In the genomic region with DNA sequence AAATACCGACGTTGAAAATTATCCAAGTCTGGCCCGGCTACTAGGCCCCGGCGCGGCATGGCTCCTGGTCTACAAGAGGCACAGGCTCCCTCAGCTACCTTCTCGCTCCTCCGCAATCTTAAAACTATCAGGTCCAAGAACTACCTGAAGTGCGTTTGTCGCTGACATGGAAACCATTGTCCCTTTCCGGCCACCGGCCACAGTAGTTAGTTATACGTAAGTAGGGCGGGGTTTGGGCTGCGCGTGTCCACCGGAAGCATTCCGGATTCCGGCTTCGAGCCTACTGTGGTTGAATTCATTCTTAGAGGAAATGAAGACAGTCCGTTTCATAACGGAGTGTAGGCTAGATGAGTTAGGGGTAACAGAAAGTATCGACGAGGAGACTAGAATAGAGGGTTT, we compare ENCODE assay signal across 8 mouse cellular contexts. TPM values are rescaled to one million over a fixed set of nuclear protein-coding genes. Genes with fewer than 3 reads are reported as not detected.
DNase-seq lines count a peak whose midpoint lies in the region; ATAC-seq and TF ChIP-seq lines count a peak whose summit lies in the region.
"Not testable (repeated sequence)": the region's sequence is repeated elsewhere in the genome, so short reads cannot be mapped to it uniquely, and the experiment has no call there.

TSS of gene Naa38 (plus strand) at position 253 of the 399 bp plus-strand sequence.
TSS of gene Cyb5d1 (minus strand) at position 397 of the 399 bp plus-strand sequence.

- H3K4me2 ChIP-seq in forebrain, embryonic 15.5 days (replicated peaks) = peak within 1 kb of the TSS; percentile 65
- peak within 1 kb of the TSS; percentile 88 for H3K4me2 ChIP-seq in neural tube, embryonic 14.5 days (ENCODE audit: low read depth, low read length)

- not testable (repeated sequence) for TF ChIP-seq CTCF in testis, adult 2 months (IDR thresholded peaks at IDR 0.05; ENCODE audit: control insufficient read depth, insufficient read depth, insufficient replicate concordance, low read depth, low read length)

- peak; percentile 29; the same call in 1 of the 2 replicates for TF ChIP-seq POLR2A in testis, adult 2 months (IDR thresholded peaks at IDR 0.05; ENCODE audit: control insufficient read depth, low read depth, low read length)

- peaks cover 30% of the 10 kb centered on the region for H3K4me1 ChIP-seq in forebrain, embryonic 15.5 days
- peaks cover 11% of the 10 kb centered on the region; the same call in 1 of the 2 replicates for H3K4me1 ChIP-seq in neural tube, embryonic 14.5 days (ENCODE audit: control insufficient read depth, insufficient read depth, low read length)
- peaks cover 26% of the 10 kb centered on the region for H3K4me1 ChIP-seq in testis, adult 2 months (ENCODE audit: control insufficient read depth, insufficient read depth, low read length)

- peak within 1 kb of the TSS; percentile 76 for H3K4me3 ChIP-seq in forebrain, embryonic 15.5 days
- peak within 1 kb of the TSS; percentile 64 for H3K4me3 ChIP-seq in neural tube, embryonic 14.5 days (ENCODE audit: low read depth, low read length)
- peak within 1 kb of the TSS; percentile 91 for H3K4me3 ChIP-seq in testis, adult 2 months (ENCODE audit: control insufficient read depth, low read depth, low read length)

- peak within 1 kb of the TSS; percentile 98 for H3K27ac ChIP-seq in forebrain, embryonic 15.5 days (replicated peaks)
- peak within 1 kb of the TSS; percentile 99 for H3K27ac ChIP-seq in neural tube, embryonic 14.5 days (ENCODE audit: low read depth, low read length)
- H3K27ac ChIP-seq in testis, adult 2 months (ENCODE audit: control insufficient read depth, insufficient read depth, low read depth, low read length) = peak within 1 kb of the TSS; percentile 96

- not testable (repeated sequence) for H3K27me3 ChIP-seq in forebrain, embryonic 15.5 days; neural tube, embryonic 14.5 days (ENCODE audit: control insufficient read depth, insufficient read depth, low read length); testis, adult 2 months (ENCODE audit: control insufficient read depth, insufficient read depth, low read length)

- peak; percentile 37; the same call in 1 of the 2 replicates for ATAC-seq in cerebellum, adult (ENCODE audit: insufficient number of reproducible peaks, low FRiP score, low TSS enrichment)
- ATAC-seq in forebrain, embryonic 15.5 days (replicated peaks) = peak; percentile 74
- peak; percentile 81 for ATAC-seq in neural tube, embryonic 14.5 days (ENCODE audit: low read depth)

- H3K9me3 ChIP-seq in forebrain, embryonic 15.5 days; neural tube, embryonic 14.5 days (ENCODE audit: control insufficient read depth, low read length): not testable (repeated sequence)

- under 1% methylated on average over 24 of the region's 24 CpGs for WGBS in forebrain, embryonic 15.5 days
- WGBS in neural tube, embryonic 14.5 days = under 1% methylated on average over 20 of the region's 24 CpGs

- peak; percentile 82 to 84 for DNase-seq in CD8-positive naive resting alpha-beta T cell, adult 2 months (ENCODE audit: low read depth in 2 of 2, low spot score in 2 of 2)
- peak; percentile 85 to 88 for DNase-seq in heart, postnatal 14 days
- DNase-seq in layer of hippocampus, adult 18-20 months (ENCODE audit: low spot score in 2 of 2) = peak; percentile 91 to 97
- peak; percentile 92 to 94 for DNase-seq in lung, adult 18-20 months

- H3K9ac ChIP-seq in forebrain, embryonic 15.5 days (replicated peaks) = peak within 1 kb of the TSS; percentile 92
- peak within 1 kb of the TSS; percentile 78 for H3K9ac ChIP-seq in neural tube, embryonic 14.5 days (replicated peaks; ENCODE audit: low read depth, low read length)

- intact Hi-C loops in heart, postnatal 14 days (cut with DNase I) = not testable (repeated sequence)

- H3K36me3 ChIP-seq in forebrain, embryonic 15.5 days = peaks cover 17% of the 10 kb centered on the region
- H3K36me3 ChIP-seq in neural tube, embryonic 14.5 days (ENCODE audit: control insufficient read depth, insufficient read depth, low read length); testis, adult 2 months (ENCODE audit: control insufficient read depth, insufficient read depth, low read length): not testable (repeated sequence)

RNA-seq across cellular contexts. Expression of gene Naa38, which starts in this region (rescaled TPM):
- 89.4 and 91.9 TPM in 2 replicates for polyA plus RNA-seq in forebrain, embryonic 15.5 days (2015; fragmentation: Nextera tagmentation; extraction: Ambion mirVana)
- 10 to 100 TPM; 85.4 to 91.7 TPM for total RNA-seq in heart, postnatal 14 days (2021)
- 100 to 1,000 TPM; 107 to 123 TPM for total RNA-seq in layer of hippocampus, adult 18-20 months (2021)
- polyA plus RNA-seq in neural tube, embryonic 14.5 days (2014; fragmentation: Nextera tagmentation; extraction: Ambion mirVana) = 112 and 132 TPM in 2 replicates
- 325 and 343 TPM in 2 replicates for polyA plus RNA-seq in testis, adult 2 months (2012; rRNA removed)

RNA-seq across cellular contexts. Expression of gene Cyb5d1, which starts in this region (rescaled TPM):
- polyA plus RNA-seq in forebrain, embryonic 15.5 days (2015; fragmentation: Nextera tagmentation; extraction: Ambion mirVana) = 44.3 and 45.9 TPM in 2 replicates
- 10 to 100 TPM; 25.0 to 29.3 TPM for total RNA-seq in heart, postnatal 14 days (2021)
- 10 to 100 TPM; 47.8 to 51.2 TPM for total RNA-seq in layer of hippocampus, adult 18-20 months (2021)
- 21.3 and 29.9 TPM in 2 replicates for polyA plus RNA-seq in neural tube, embryonic 14.5 days (2014; fragmentation: Nextera tagmentation; extraction: Ambion mirVana)
- polyA plus RNA-seq in testis, adult 2 months (2012; rRNA removed) = 35.3 and 42.5 TPM in 2 replicates

Comparison
In these comparisons a context has a peak if more than half of its experiments do, and no peak if none do; other contexts are left out.
1. Peak in every context shown above with its lines: DNase-seq, ATAC-seq, H3K4me3 ChIP-seq and H3K27ac ChIP-seq.